Mouse (Mus musculus) CH12.LX (cell line): ENCODE measurements around the gene Ift43. TPM values are rescaled to one million over a fixed set of nuclear protein-coding genes. Genes with fewer than 3 reads are reported as not detected.

Experiments
- DNase-seq: peaks from one replicate; pipeline ENCODE4 v3.0.0-alpha.2; 2013; ENCODE audit errors: extremely low read depth
- H3K27ac ChIP-seq: 2 replicates; pipeline ENCODE4 v1.5.1; 2012; ENCODE audit warnings: low read depth, mild to moderate bottlenecking, control low read depth, moderate library complexity; ENCODE audit not compliant: insufficient read depth
- H3K27me3 ChIP-seq: replicated peaks from 2 replicates; pipeline ENCODE3; 2012; ENCODE audit warnings: inconsistent platforms
- H3K36me3 ChIP-seq, 2 experiments: replicated peaks in 1 of 2; 2 replicates each; pipeline versions ENCODE3 to v1.6.1; 2012; ENCODE audit warnings: inconsistent platforms in 1 of 2, low read length in 1 of 2, mild to moderate bottlenecking in 1 of 2, mixed read lengths in 1 of 2, moderate library complexity in 1 of 2; ENCODE audit not compliant: control insufficient read depth in 1 of 2, insufficient read depth in 1 of 2
- H3K4me1 ChIP-seq, 2 experiments: 2 replicates each; pipeline ENCODE4 v1.6.1; 2012; ENCODE audit warnings: inconsistent platforms in 1 of 2, moderate library complexity in 1 of 2; ENCODE audit not compliant: insufficient read depth in 2 of 2, control insufficient read depth in 1 of 2
- H3K4me2 ChIP-seq: 2 replicates; pipeline ENCODE4 v1.6.1; 2012; ENCODE audit warnings: low read depth, mild to moderate bottlenecking, control low read depth; ENCODE audit not compliant: poor library complexity, insufficient read depth, severe bottlenecking
- H3K4me3 ChIP-seq, 3 experiments: fragments of 150-350 bp in 1 of 3; sonication (generic) in 1 of 3; replicated peaks in 1 of 3; 2 replicates each; pipeline versions ENCODE3 to v1.5.1; 2011 to 2012; ENCODE audit warnings: low read depth in 2 of 3, low read length in 2 of 3, mild to moderate bottlenecking in 2 of 3, moderate library complexity in 2 of 3, control low read depth in 1 of 3, improper control_type of control experiment in 1 of 3, inconsistent platforms in 1 of 3, mixed read lengths in 1 of 3; ENCODE audit not compliant: poor library complexity in 1 of 3
- H3K79me2 ChIP-seq: replicated peaks from 2 replicates; pipeline ENCODE4 v1.6.1; 2012; ENCODE audit warnings: mild to moderate bottlenecking, moderate library complexity; ENCODE audit not compliant: control insufficient read depth, poor library complexity, insufficient read depth, severe bottlenecking; ENCODE audit errors: extremely low read depth
- H3K9ac ChIP-seq: 2 replicates; pipeline ENCODE4 v1.6.1; 2012; ENCODE audit warnings: low read depth, mild to moderate bottlenecking, control low read depth, moderate library complexity; ENCODE audit not compliant: insufficient read depth
- H3K9me3 ChIP-seq: replicated peaks from 2 replicates; pipeline ENCODE3; 2012; ENCODE audit warnings: low read length, inconsistent platforms, mixed read lengths
- CHD1 ChIP-seq: IDR thresholded peaks from 2 replicates; pipeline ENCODE4 v1.6.1; 2012; ENCODE audit warnings: low read depth, low read length, improper control_type of control experiment, inconsistent platforms
- CHD2 ChIP-seq: IDR thresholded peaks from 2 replicates; pipeline ENCODE4 v1.6.1; 2011; ENCODE audit warnings: low read length, improper control_type of control experiment
- EP300 ChIP-seq: IDR thresholded peaks from 2 replicates; pipeline ENCODE4 v1.6.1; 2011; ENCODE audit warnings: low read length, improper control_type of control experiment
- GABPA ChIP-seq: IDR thresholded peaks from 2 replicates; pipeline ENCODE4 v1.6.1; 2012; ENCODE audit warnings: low read depth, low read length, improper control_type of control experiment, inconsistent platforms; ENCODE audit not compliant: insufficient replicate concordance
- HCFC1 ChIP-seq: IDR thresholded peaks from 2 replicates; pipeline ENCODE4 v1.6.1; 2012; ENCODE audit warnings: low read depth, mild to moderate bottlenecking, inconsistent platforms, low read length, improper control_type of control experiment
- JUN ChIP-seq: IDR thresholded peaks from 2 replicates; pipeline ENCODE4 v1.6.1; 2011; ENCODE audit warnings: low read depth, mild to moderate bottlenecking, low read length, improper control_type of control experiment, moderate library complexity; ENCODE audit not compliant: insufficient read depth
- JUND ChIP-seq: conservative IDR thresholded peaks from 2 replicates; pipeline ENCODE4 v1.6.1; 2011; ENCODE audit warnings: low read depth, low read length, improper control_type of control experiment
- KAT2A ChIP-seq: IDR thresholded peaks from 2 replicates; pipeline ENCODE4 v1.6.1; 2012; ENCODE audit warnings: low read length, improper control_type of control experiment, inconsistent platforms; ENCODE audit not compliant: insufficient replicate concordance
- MAFK ChIP-seq: IDR thresholded peaks from 2 replicates; pipeline ENCODE4 v1.6.1; 2011; ENCODE audit warnings: low read length, improper control_type of control experiment; ENCODE audit not compliant: insufficient replicate concordance
- MAZ ChIP-seq: IDR thresholded peaks from 2 replicates; pipeline ENCODE4 v1.6.1; 2012; ENCODE audit warnings: low read depth, mild to moderate bottlenecking, inconsistent platforms, low read length, improper control_type of control experiment, moderate library complexity
- MXI1 ChIP-seq: IDR thresholded peaks from 2 replicates; pipeline ENCODE4 v1.6.1; 2011; ENCODE audit warnings: mild to moderate bottlenecking, low read depth, low read length, improper control_type of control experiment
- NELFE ChIP-seq: IDR thresholded peaks from 2 replicates; pipeline ENCODE4 v1.6.1; 2011; ENCODE audit warnings: low read depth, low read length, improper control_type of control experiment
- PAX5 ChIP-seq: IDR thresholded peaks from 2 replicates; pipeline ENCODE4 v1.6.1; 2012; ENCODE audit warnings: low read length, inconsistent platforms, mixed read lengths
- POLR2AphosphoS2 ChIP-seq: IDR thresholded peaks from 2 replicates; pipeline ENCODE4 v1.6.1; 2011; ENCODE audit warnings: low read depth, low read length, improper control_type of control experiment
- RAD21 ChIP-seq: IDR thresholded peaks from 2 replicates; pipeline ENCODE4 v1.6.1; 2011; ENCODE audit warnings: low read depth, mild to moderate bottlenecking, low read length, improper control_type of control experiment, moderate library complexity
- SIN3A ChIP-seq: IDR thresholded peaks from 2 replicates; pipeline ENCODE4 v1.6.1; 2012; ENCODE audit warnings: low read length, improper control_type of control experiment, inconsistent platforms
- SMC3 ChIP-seq: IDR thresholded peaks from 2 replicates; pipeline ENCODE4 v1.6.1; 2011; ENCODE audit warnings: low read depth, low read length, improper control_type of control experiment
- TBP ChIP-seq: conservative IDR thresholded peaks from 2 replicates; pipeline ENCODE4 v1.6.1; 2011; ENCODE audit warnings: low read depth, low read length, improper control_type of control experiment
- TCF12 ChIP-seq: IDR thresholded peaks from 2 replicates; pipeline ENCODE4 v1.6.1; 2014; ENCODE audit warnings: low read depth, mild to moderate bottlenecking, inconsistent platforms, low read length, improper control_type of control experiment
- ZC3H11A ChIP-seq: IDR thresholded peaks from 2 replicates; pipeline ENCODE4 v1.6.1; 2012; ENCODE audit warnings: low read depth, mild to moderate bottlenecking, inconsistent platforms, low read length, improper control_type of control experiment
- ZKSCAN1 ChIP-seq: IDR thresholded peaks from 2 replicates; pipeline ENCODE4 v1.6.1; 2012; ENCODE audit warnings: low read depth, inconsistent platforms, low read length, improper control_type of control experiment, borderline replicate concordance
- ZMIZ1 ChIP-seq: IDR thresholded peaks from 2 replicates; pipeline ENCODE4 v1.6.1; 2012; ENCODE audit warnings: low read depth, mild to moderate bottlenecking, inconsistent platforms, low read length, improper control_type of control experiment
- ZNF384 ChIP-seq: IDR thresholded peaks from 2 replicates; pipeline ENCODE4 v1.6.1; 2012; ENCODE audit warnings: low read depth, low read length, improper control_type of control experiment, inconsistent platforms
- dilution Hi-C: fragments of 300-500 bp; cut with MboI; formaldehyde crosslinking; loops from 2 replicates; pipeline ENCODE4 v1.14.3; 2020; ENCODE audit warnings: low sequenced_read_pairs; ENCODE audit not compliant: extremely low pct_unique_long_range_greater_than_20kb, extremely low pct_ligation_motif_present
- in situ Hi-C: fragments of 300-500 bp; cut with MboI; formaldehyde crosslinking; loops from 3 replicates; pipeline ENCODE4 v1.14.3; 2019; ENCODE audit warnings: low sequenced_read_pairs, low pct_ligation_motif_present, low pct_unique_long_range_greater_than_20kb, mixed read lengths
- polyA plus RNA-seq: library from polyadenylated mRNA; unstranded; fragments of >175 nt; gene quantifications from 2 replicates; pipeline ENCODE4 v1.2.1, GENCODE M21; 2012; ENCODE audit warnings: low read depth; ENCODE audit not compliant: insufficient read length
- total RNA-seq, 2 experiments: library from RNA; depleted of rRNA; stranded (reverse); fragments of 300-350 nt in 1 of 2; fragments of >200 nt in 1 of 2; gene quantifications; 2 replicates each; pipeline ENCODE4 v1.2.3; 2012 to 2014

Ift43 gene
- total and polyA plus RNA-seq, 3 experiments: 2.0 to 8.6 (median 2.8) TPM

DNA sequence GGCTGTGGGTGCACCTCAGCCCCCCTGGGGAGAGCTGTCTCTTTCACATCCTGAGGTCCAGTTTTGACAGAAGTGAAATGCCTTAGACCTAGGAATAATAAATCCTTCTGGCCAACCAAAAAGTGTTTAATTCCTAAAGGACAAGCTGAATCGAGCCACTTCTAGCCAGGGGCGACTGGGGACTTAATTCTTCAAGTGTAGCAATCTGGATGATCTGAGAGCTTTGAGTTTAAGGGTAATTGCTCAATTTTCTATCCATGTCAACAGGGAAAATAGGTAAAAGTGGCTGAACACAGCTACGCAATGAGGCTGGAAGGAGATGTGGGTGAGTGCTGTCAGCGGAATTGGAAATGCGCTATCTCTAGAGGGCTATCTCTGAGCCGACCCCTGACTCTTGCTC is 65.9 kb downstream of the Ift43 start:
- Histone ChIP-seq H3K27me3 (no peaks in the 10 kb centered on the region), H3K4me1 (no peaks in the 10 kb centered on the region), H3K9me3 (peaks cover 4% of the 10 kb centered on the region), H3K4me2 (no peak overlapping the region), H3K79me2 (no peaks in the 10 kb centered on the region), H3K9ac (no peak overlapping the region), H3K27ac (no peak overlapping the region), H3K36me3 (no peaks in the 10 kb centered on the region), H3K4me3 (no peak overlapping the region)
- no peak for TF ChIP-seq RAD21
- TF ChIP-seq JUND: no peak
- no peak for TF ChIP-seq PAX5
- no peak for TF ChIP-seq POLR2AphosphoS2
- TF ChIP-seq ZKSCAN1: no peak
- TF ChIP-seq CHD2: no peak
- no peak for TF ChIP-seq TBP
- no peak for TF ChIP-seq JUN
- TF ChIP-seq CHD1: no peak
- no peak for TF ChIP-seq EP300
- TF ChIP-seq GABPA: no peak
- TF ChIP-seq SIN3A: no peak
- no peak for TF ChIP-seq MXI1
- TF ChIP-seq MAZ: no peak
- no peak for TF ChIP-seq MAFK
- TF ChIP-seq ZNF384: no peak
- no peak for TF ChIP-seq TCF12
- TF ChIP-seq ZMIZ1: no peak
- DNase-seq: no peak
- dilution Hi-C loops: no loop called here
- in situ Hi-C loops: loop anchor here (25.0 kb wide), 1 partner anchor 464 kb away; no protein-coding TSS in a partner anchor

DNA sequence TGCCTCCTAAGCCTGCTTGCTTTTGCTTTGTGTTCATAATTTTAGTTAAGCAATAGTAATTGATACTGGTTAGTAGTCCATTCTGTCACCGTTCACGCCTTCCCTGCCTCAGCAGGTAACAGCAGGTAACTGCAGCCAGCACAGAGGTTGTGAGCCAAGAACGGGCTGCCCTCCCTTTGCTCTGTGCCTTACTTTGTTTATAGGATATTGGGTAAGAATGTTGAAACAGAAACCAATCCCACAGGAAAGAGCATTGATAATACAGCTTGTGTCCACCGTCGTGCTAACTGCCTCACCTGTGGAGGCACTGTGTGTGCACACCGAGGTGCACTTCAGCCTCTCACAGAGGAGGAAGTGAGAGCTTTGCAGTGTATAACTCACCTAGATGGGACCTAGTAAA is 66.7 kb downstream of the Ift43 start:
- no peaks in the 10 kb centered on the region for H3K36me3 ChIP-seq
- DNase-seq: no peak
- no peak overlapping the region for H3K27ac ChIP-seq
- no peak overlapping the region for H3K4me3 ChIP-seq
- peaks cover 4% of the 10 kb centered on the region for H3K9me3 ChIP-seq
- in situ Hi-C loops: loop anchor here (25.0 kb wide), 1 partner anchor 463 kb away; no protein-coding TSS in a partner anchor
- no peaks in the 10 kb centered on the region for H3K27me3 ChIP-seq
- H3K4me2 ChIP-seq: no peak overlapping the region
- H3K9ac ChIP-seq: no peak overlapping the region
- no peaks in the 10 kb centered on the region for H3K4me1 ChIP-seq
- TF ChIP-seq SMC3 (no peak), MAFK (no peak), NELFE (no peak), POLR2AphosphoS2 (no peak), HCFC1 (no peak), MAZ (no peak), ZC3H11A (no peak), KAT2A (no peak)
- no peaks in the 10 kb centered on the region for H3K79me2 ChIP-seq
- dilution Hi-C loops: no loop called here
